Mouse (Mus musculus) layer of hippocampus, adult 8-10 months (tissue): Measurements from ENCODE around the gene Sytl2. TPM values are rescaled to one million over a fixed set of nuclear protein-coding genes. Genes with fewer than 3 reads are reported as not detected.

Experiments used
- DNase-seq, 2 experiments: peaks; one replicate each; pipeline ENCODE4 v3.0.0; 2022; ENCODE audit warnings: low spot score in 2 of 2
- total RNA-seq, 4 experiments: library from RNA; stranded (reverse); gene quantifications; 2 replicates each; pipeline ENCODE4 v1.2.4; 2022

Sytl2 gene
- total RNA-seq, 4 experiments from 2014 or later, result 41.4 to 48.2 (median 44.3) TPM

GRCm38 (mm10) chr7:90370071-90370851, 68.2 kb downstream of the Sytl2 start:
- no peak for DNase-seq

DNA sequence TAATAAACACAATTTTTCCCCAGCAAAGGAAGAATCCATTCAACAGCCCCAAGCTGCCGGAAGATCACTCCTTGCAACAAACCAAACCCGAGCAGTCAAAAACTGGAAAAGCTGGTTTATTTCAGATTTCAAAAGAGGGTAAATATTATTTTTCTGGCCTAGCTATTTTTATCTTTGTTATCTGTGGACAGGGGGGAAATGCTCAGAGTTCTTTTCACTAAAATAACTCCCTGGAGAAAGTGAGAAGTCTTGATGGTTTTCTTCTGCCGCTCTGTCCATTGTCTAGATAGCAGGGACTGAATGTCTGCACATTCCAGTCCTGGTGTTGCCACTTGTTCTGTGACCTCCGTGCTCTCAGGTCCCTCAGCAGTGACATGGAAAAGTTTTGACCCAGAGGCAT, 70.8 kb downstream of the Sytl2 start:
- DNase-seq, result no peak

GRCm38 (mm10) chr7:90384411-90384810, 82.4 kb downstream of the Sytl2 start:
- DNase-seq, result no peak

GRCm38 (mm10) chr7:90386885-90387459, 84.9 kb downstream of the Sytl2 start:
- peak; percentile 58 to 60 for DNase-seq

DNA sequence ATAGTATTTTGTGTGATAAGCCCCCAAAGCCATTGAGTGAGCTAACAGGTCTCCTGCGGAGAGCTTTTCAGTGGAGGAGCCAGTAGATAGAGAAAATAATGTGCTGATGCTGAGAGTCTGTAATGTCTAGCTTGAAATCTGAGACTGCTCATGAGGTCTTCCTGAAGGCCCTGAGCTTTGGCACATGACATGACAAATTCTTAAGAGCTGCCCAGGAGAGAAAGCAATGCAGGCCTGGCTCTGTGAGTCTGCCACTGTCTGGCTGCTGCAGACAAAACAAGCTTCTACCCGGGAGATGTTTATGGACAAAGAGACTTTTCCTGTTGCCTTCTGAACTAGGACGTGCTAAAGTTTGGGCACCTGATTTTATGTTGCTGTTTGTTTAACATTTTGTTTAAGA, 87.7 kb downstream of the Sytl2 start:
- no peak for DNase-seq

DNA sequence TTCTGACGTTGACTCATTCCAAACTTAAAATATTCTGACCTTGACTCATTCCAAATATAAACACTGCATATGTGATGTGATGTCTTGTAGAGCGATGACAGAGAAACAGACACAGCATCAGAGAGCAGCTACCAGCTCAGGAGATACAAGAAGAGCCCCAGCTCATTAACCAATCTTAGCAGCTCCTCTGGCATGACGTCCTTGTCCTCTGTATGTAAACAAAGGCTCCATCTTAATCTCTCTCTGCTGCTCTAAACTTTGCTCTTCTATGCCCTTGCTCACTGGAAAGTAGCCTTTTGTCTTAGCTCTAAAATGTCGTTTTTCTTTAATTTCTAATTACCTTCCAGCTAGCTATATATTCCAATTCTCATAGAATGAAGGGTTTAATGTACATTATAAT, 93.0 kb downstream of the Sytl2 start:
- DNase-seq, result no peak

GRCm38 (mm10) chr7:90395928-90396327, 93.9 kb downstream of the Sytl2 start:
- DNase-seq, result no peak

DNA sequence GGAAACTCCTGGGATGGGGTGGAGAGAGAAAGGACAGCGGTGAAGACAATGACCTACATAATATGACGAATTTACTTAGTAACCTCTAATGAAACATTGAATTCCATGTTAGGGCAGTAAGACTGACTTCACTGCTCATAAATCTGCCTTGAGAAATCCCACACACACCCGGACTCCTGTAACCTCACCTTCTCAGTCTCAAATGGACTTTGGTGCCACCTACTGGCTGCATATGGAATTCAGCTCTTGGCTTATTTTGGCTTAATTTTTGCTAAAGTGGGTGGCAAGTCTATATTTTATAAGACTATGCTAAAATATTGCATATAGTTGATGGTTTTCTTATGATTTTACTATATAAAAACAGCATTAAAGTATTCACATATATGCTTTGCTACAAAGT, 107.9 kb downstream of the Sytl2 start:
- DNase-seq, result peak; percentile 23 to 60

GRCm38 (mm10) chr7:90426020-90427001, 124.3 kb downstream of the Sytl2 start, which contains the start of gene Ccdc89:
Gene Ccdc89 (plus strand): TSS chr7:90426577.
- peak; percentile 75 to 88 for DNase-seq

DNA sequence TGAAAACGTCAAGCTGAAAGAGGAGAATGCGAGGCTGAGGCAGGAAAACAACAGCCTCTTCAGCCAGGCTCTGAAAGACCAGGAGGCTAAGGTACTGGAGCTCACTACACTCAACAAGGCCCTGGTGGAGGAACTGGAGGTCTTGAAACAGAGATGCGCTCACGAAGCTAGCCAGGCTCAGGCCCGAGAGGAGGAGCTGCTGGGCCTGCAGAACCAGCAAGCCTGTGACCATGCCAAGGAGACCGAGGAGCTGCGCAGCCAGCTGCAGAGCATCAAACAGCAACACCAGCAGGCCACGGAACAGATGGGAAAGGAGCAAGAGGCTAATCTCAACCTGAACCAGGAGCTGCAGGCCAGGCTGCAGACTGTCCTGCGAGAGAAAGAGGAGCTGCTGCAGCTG, 125.0 kb downstream of the Sytl2 start:
- no peak for DNase-seq

- DNase-seq, result no peak
These were observed 130.2 kb downstream of the Sytl2 start for GRCm38 (mm10) chr7:90432221-90432620.

DNA sequence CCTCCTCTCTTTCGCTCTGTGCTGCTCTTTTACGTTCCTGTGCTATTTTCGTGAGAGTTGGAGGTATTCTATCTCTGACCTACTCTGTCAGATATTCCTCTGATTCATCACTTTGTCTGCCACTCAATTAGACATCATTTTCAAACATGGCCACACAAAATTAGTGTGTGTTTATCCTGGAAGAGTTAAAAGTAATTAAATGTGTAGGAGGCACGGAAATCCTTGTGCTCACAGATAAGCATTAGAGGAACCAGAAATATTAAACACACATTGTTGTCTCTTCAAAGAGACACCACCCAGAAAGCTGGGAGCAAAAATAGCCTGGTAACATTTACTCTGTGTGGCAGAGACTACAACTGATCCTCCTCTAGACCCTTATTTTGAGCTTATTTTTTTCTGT, 138.0 kb downstream of the Sytl2 start:
- DNase-seq, result no peak

DNA sequence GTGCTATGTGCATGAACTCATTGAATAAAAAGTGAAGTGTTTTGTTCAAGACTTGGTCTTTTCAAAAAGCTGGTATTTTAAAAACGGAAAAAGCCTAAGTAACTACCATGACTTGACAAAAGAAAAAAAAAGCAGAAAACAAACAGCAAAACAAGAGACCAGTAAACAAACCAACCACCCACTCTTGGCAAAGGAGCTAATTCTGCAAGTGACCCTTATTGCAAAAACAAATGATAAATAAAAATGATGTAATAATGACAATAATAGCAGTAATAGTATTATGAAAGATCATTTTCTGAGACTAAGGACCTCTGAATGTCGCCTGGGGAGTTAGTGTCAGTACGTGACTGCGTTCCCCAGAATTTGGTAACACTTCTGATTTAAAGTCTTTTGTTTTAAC, 140.0 kb downstream of the Sytl2 start:
- DNase-seq, result no peak

GRCm38 (mm10) chr7:90442518-90443080, 140.5 kb downstream of the Sytl2 start, which contains the start of gene Crebzf:
Gene Crebzf (plus strand): TSS chr7:90442729.
- peak; percentile 95 for DNase-seq

DNA sequence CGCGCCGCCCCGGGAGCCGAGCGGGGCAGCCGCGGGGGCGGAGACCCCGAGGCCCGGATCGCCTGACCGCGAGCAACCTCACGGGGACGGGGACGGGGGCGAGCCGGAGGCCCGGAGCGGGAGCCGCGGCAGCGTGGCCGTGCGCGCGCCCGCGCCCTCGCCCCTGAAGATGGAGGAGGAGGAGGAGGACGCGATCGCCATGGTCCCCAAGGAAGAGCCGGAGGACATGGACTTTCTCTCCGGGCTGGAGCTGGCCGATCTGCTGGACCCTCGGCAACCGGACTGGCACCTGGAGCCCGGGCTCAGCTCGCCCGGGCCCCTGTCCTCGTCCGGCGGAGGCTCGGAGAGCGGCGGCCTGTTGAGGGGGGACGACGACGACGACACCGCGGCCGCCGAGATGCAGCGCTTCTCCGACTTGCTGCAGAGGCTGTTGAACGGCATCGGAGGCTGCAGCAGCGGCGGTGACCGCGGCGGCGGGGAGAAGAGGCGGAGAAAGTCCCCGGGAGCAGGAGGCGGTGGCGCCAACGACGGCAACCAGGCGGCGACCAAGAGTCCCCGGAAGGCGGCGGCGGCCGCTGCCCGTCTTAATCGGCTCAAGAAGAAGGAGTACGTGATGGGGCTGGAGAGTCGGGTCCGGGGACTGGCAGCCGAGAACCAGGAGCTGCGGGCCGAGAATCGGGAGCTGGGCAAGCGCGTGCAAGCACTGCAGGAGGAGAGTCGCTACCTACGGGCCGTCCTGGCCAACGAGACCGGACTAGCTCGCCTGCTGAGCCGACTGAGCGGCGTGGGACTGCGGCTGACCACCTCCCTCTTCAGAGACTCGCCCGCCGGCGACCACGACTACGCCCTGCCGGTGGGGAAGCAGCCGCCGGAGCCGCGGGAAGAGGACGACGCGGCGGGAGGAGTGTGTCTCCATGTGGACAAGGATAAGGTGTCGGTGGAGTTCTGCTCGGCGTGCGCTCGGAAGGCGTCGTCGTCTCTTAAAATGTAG, 141.3 kb downstream of the Sytl2 start:
- peak; percentile 39 to 49 for DNase-seq

DNA sequence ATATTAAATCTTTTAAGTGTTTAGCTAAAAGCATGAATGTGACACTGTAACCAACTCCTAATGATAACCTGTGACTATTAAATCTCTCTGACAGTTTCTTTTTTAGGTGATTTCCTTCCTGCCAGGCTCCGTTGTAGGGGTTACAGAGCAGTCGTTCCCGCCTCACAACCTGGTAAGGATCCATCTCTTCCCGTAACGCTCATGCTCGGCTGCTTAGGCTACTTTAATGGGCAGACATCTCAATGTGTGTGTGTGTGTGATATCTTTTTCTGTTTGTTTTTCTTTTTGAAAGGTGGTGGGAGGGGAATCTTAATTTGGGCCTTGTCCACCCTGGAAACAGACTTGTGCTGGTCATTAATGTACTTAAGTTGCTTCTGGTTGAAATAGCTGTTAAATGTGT, 142.2 kb downstream of the Sytl2 start:
- DNase-seq, result no peak

DNA sequence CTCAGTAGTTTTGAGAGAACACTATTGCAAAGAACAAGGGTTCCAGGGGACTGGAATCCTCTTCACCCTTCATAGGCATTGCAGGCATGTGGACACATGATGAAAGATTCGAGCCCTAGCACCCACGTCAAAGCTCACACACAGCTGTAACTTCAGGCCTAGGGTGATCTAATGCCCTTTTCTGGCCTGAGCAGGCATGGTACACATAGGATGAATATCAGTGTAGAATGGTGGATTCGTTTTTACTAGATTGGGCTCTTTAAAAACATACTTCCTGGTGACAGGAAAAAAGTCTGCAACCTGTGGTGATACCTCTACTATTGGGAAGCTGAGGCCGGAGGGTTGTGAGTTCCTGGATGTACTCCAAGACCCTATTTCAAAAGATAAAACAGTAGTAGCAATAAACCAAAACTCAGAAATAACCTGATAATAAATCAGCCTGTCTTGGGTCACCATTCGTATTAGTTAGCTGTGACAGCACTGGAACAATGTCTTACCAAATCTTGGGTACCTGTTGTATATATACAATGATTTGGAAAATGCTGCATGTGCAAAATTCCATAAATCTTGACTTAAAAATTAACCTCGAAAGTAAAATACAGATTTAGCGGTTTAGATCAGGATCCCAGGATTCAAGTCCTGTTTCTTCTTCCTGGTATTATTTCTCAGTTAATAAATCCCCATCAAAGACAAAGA, 154.2 kb downstream of the Sytl2 start:
- DNase-seq, result no peak

GRCm38 (mm10) chr7:90456845-90457468, 154.9 kb downstream of the Sytl2 start, which contains the start of gene Tmem126a:
Gene Tmem126a (minus strand): TSS chr7:90457229.
- DNase-seq, result peak; percentile 77 to 80

DNA sequence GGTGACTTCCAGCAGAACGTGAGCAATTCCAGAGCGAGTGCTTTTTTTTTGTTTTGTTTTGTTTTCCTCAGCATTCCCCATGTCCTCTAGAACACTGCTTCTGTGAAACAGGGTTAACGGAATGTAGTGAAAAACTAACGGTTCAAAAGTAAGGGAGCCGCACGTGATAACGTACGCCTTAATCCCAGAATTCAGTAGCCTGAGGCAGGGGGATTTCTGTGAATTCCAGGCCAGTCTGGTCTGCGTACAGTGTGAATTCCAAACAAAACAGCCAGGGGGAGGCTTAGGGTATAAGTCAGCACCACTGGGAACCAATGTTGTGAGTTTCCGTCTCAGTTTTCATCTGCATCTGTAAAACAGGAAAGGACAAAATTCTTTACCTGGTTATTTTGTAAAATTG, 155.5 kb downstream of the Sytl2 start:
- no peak for DNase-seq
